In genomic region chr7:29391761-29392512, GRCm38 (mm10) we compare ENCODE assay signal across 10 mouse cellular contexts.
DNase-seq lines count a peak whose midpoint lies in the region; ATAC-seq and TF ChIP-seq lines count a peak whose summit lies in the region.
"Had no signal": no experiment of that assay in that cellular context is flagged by ENCODE, and none has a peak within 500 bp of the region (broad histone marks: within the 10 kb centered on the region; RNA-seq: fewer than 3 reads in every experiment).

No protein-coding gene starts in this region.

- H3K27ac ChIP-seq in forebrain, embryonic 13.5 days: peak overlapping the region; percentile 80
- no peak overlapping the region for H3K27ac ChIP-seq in forebrain, embryonic 11.5 days (ENCODE audit: low read depth, low read length)
- peak overlapping the region; percentile 10; the same call in 1 of the 2 replicates for H3K27ac ChIP-seq in testis, adult 2 months (ENCODE audit: control insufficient read depth, insufficient read depth, low read depth, low read length)
- H3K27ac ChIP-seq in stomach, postnatal 0 days (replicated peaks): peak overlapping the region; percentile 90
- H3K27ac ChIP-seq: kidney, postnatal 0 days; liver, embryonic 14.5 days had no signal

- 0 out of 2 replicates have a peak overlapping the region, but pooled peaks have one; percentile 31 for H3K9ac ChIP-seq in forebrain, embryonic 13.5 days
- H3K9ac ChIP-seq in forebrain, embryonic 11.5 days (ENCODE audit: low read length): no peak overlapping the region
- H3K9ac ChIP-seq in stomach, postnatal 0 days (ENCODE audit: low read length): 0 out of 2 replicates have a peak overlapping the region, but pooled peaks have one; percentile 31
- H3K9ac ChIP-seq: liver, embryonic 14.5 days had no signal

- H3K36me3 ChIP-seq in forebrain, embryonic 13.5 days (ENCODE audit: poor library complexity, severe bottlenecking): peaks cover 36% of the 10 kb centered on the region
- no peaks in the 10 kb centered on the region for H3K36me3 ChIP-seq in forebrain, embryonic 11.5 days (ENCODE audit: control insufficient read depth, insufficient read depth, low read length)
- no peaks in the 10 kb centered on the region for H3K36me3 ChIP-seq in testis, adult 2 months (ENCODE audit: control insufficient read depth, insufficient read depth, low read length)
- peaks cover 11% of the 10 kb centered on the region; the same call in 1 of the 2 replicates for H3K36me3 ChIP-seq in stomach, postnatal 0 days (ENCODE audit: control insufficient read depth, insufficient read depth, low read length)

- no peak for TF ChIP-seq POLR2A in testis, adult 2 months (IDR thresholded peaks at IDR 0.05; ENCODE audit: control insufficient read depth, low read depth, low read length)
- TF ChIP-seq POLR2A in lung, adult 2 months (IDR thresholded peaks at IDR 0.05; ENCODE audit: borderline replicate concordance, extremely low read depth, low read depth, low read length): no peak

- H3K27me3 ChIP-seq in forebrain, embryonic 13.5 days: no peaks in the 10 kb centered on the region
- no peaks in the 10 kb centered on the region for H3K27me3 ChIP-seq in forebrain, embryonic 11.5 days (ENCODE audit: control insufficient read depth, insufficient read depth, low read length)
- H3K27me3 ChIP-seq in testis, adult 2 months (ENCODE audit: control insufficient read depth, insufficient read depth, low read length): no peaks in the 10 kb centered on the region
- no peaks in the 10 kb centered on the region for H3K27me3 ChIP-seq in stomach, postnatal 0 days (ENCODE audit: control insufficient read depth, insufficient read depth, low read length)

- WGBS in forebrain, embryonic 13.5 days: 63% methylated on average over 25 of the region's 25 CpGs
- 83% methylated on average over 25 of the region's 25 CpGs for WGBS in forebrain, embryonic 11.5 days
- WGBS in lung, adult 2 months: 59% methylated on average over 25 of the region's 25 CpGs
- WGBS in stomach, postnatal 0 days: 51% methylated on average over 25 of the region's 25 CpGs

- peak overlapping the region; percentile 28; the same call in 1 of the 2 replicates for H3K4me2 ChIP-seq in forebrain, embryonic 13.5 days
- no peak overlapping the region for H3K4me2 ChIP-seq in forebrain, embryonic 11.5 days (ENCODE audit: low read depth, low read length, severe bottlenecking)
- no peak overlapping the region for H3K4me2 ChIP-seq in stomach, postnatal 0 days (replicated peaks; ENCODE audit: low read depth)

- DNase-seq in forebrain, embryonic 11.5 days (ENCODE audit: low spot score): no peak
- no peak for DNase-seq in testis, postnatal 10 days (ENCODE audit: low spot score)
- peak; percentile 43 for DNase-seq in lung, adult 2 months
- DNase-seq in stomach, postnatal 0 days (ENCODE audit: low spot score): peak; percentile 88
- no peak for DNase-seq in adrenal gland, postnatal 25 days
- DNase-seq in kidney, postnatal 14 days: no peak

- H3K4me1 ChIP-seq in forebrain, embryonic 13.5 days: peaks cover 22% of the 10 kb centered on the region
- no peaks in the 10 kb centered on the region for H3K4me1 ChIP-seq in forebrain, embryonic 11.5 days (replicated peaks; ENCODE audit: control insufficient read depth, insufficient read depth, low read length)
- H3K4me1 ChIP-seq in testis, adult 2 months (ENCODE audit: control insufficient read depth, insufficient read depth, low read length): no peaks in the 10 kb centered on the region; the same call in 1 of the 2 replicates
- peaks cover 11% of the 10 kb centered on the region for H3K4me1 ChIP-seq in lung, adult 2 months (ENCODE audit: control insufficient read depth, insufficient read depth, low read length)
- no peaks in the 10 kb centered on the region for H3K4me1 ChIP-seq in stomach, postnatal 0 days (replicated peaks; ENCODE audit: control insufficient read depth, insufficient read depth)

- ATAC-seq in forebrain, embryonic 13.5 days: peak; percentile 52
- ATAC-seq in forebrain, embryonic 11.5 days (replicated peaks; ENCODE audit: low FRiP score): no peak
- peak; percentile 83 for ATAC-seq in stomach, postnatal 0 days (ENCODE audit: low FRiP score, low TSS enrichment)

- no peak overlapping the region for H3K4me3 ChIP-seq in forebrain, embryonic 13.5 days
- no peak overlapping the region for H3K4me3 ChIP-seq in forebrain, embryonic 11.5 days (ENCODE audit: low read depth, low read length)
- H3K4me3 ChIP-seq in testis, adult 2 months (ENCODE audit: control insufficient read depth, low read depth, low read length): no peak overlapping the region
- no peak overlapping the region for H3K4me3 ChIP-seq in lung, adult 2 months (replicated peaks; ENCODE audit: extremely low read depth, low read depth, low read length)
- no peak overlapping the region for H3K4me3 ChIP-seq in stomach, postnatal 0 days (ENCODE audit: low read depth, low read length)

- TF ChIP-seq EP300 in stomach, postnatal 0 days (optimal IDR thresholded peaks at IDR 0.05): no peak

- H3K9me3 ChIP-seq in forebrain, embryonic 13.5 days (replicated peaks): no peaks in the 10 kb centered on the region
- no peaks in the 10 kb centered on the region for H3K9me3 ChIP-seq in forebrain, embryonic 11.5 days (ENCODE audit: control insufficient read depth, low read length)
- no peaks in the 10 kb centered on the region for H3K9me3 ChIP-seq in stomach, postnatal 0 days (ENCODE audit: control insufficient read depth, low read length)

- no peak for TF ChIP-seq CTCF in testis, adult 2 months (IDR thresholded peaks at IDR 0.05; ENCODE audit: control insufficient read depth, insufficient read depth, insufficient replicate concordance, low read depth, low read length)
- no peak for TF ChIP-seq CTCF in lung, adult 2 months (IDR thresholded peaks at IDR 0.05; ENCODE audit: insufficient read depth, low read length)
- no peak for TF ChIP-seq CTCF in stomach, postnatal 0 days (IDR thresholded peaks at IDR 0.05; ENCODE audit: low read depth)

Comparison
In these comparisons a context has a peak if more than half of its experiments do, and no peak if none do; other contexts are left out.
1. DNase-seq: peak in lung, adult 2 months (single experiment) and stomach, postnatal 0 days (single experiment); none in forebrain, embryonic 11.5 days (single experiment), testis, postnatal 10 days (single experiment), adrenal gland, postnatal 25 days (single experiment) and kidney, postnatal 14 days (single experiment).